Mouse (Mus musculus) lung, postnatal 0 days (tissue): ENCODE measurements around the gene Tmem109.

ENCODE experiments used
- CTCF ChIP-seq: IDR thresholded peaks from 2 replicates; pipeline ENCODE4 v1.5.1; 2016; ENCODE audit warnings: antibody characterized with exemption, mild to moderate bottlenecking
- EP300 ChIP-seq: IDR thresholded peaks from 2 replicates; pipeline ENCODE4 v1.6.1; 2016; ENCODE audit warnings: antibody characterized with exemption, mild to moderate bottlenecking, control low read depth

- no peak for TF ChIP-seq CTCF
- TF ChIP-seq EP300: no peak
Observed at GRCm38 (mm10) chr19:10900315-10900714, 18.5 kb upstream of the Tmem109 start.
